Mouse (Mus musculus) testis, adult 2 months (tissue): ENCODE measurements around the gene Rhno1. TPM values are rescaled to one million over a fixed set of nuclear protein-coding genes. Genes with fewer than 3 reads are reported as not detected.
"Not testable (repeated sequence)": the region's sequence is repeated elsewhere in the genome, so short reads cannot be mapped to it uniquely, and the experiment has no call there.

Experiments
- H3K27ac ChIP-seq: fragments of 200-500 bp; 2 replicates; pipeline ENCODE4 v1.5.1; 2012; ENCODE audit warnings: low read depth, low read length; ENCODE audit not compliant: control insufficient read depth, insufficient read depth
- H3K27me3 ChIP-seq: fragments of 200-500 bp; 2 replicates; pipeline ENCODE4 v1.6.1; 2012; ENCODE audit warnings: mild to moderate bottlenecking, low read length, moderate library complexity; ENCODE audit not compliant: control insufficient read depth, insufficient read depth
- H3K36me3 ChIP-seq: fragments of 200-500 bp; 2 replicates; pipeline ENCODE4 v1.6.1; 2012; ENCODE audit warnings: mild to moderate bottlenecking, low read length; ENCODE audit not compliant: control insufficient read depth, insufficient read depth
- H3K4me1 ChIP-seq: fragments of 200-500 bp; 2 replicates; pipeline ENCODE4 v1.6.1; 2012; ENCODE audit warnings: low read length; ENCODE audit not compliant: control insufficient read depth, insufficient read depth
- H3K4me3 ChIP-seq: fragments of 200-500 bp; 2 replicates; pipeline ENCODE4 v1.5.1; 2012; ENCODE audit warnings: low read depth, mild to moderate bottlenecking, low read length, moderate library complexity, mixed read lengths; ENCODE audit not compliant: control insufficient read depth
- CTCF ChIP-seq: fragments of 200-500 bp; IDR thresholded peaks from 2 replicates; pipeline ENCODE4 v1.5.1; 2012; ENCODE audit warnings: low read depth, mild to moderate bottlenecking, inconsistent platforms, low read length, moderate library complexity; ENCODE audit not compliant: control insufficient read depth, insufficient read depth, insufficient replicate concordance
- POLR2A ChIP-seq: fragments of 200-500 bp; IDR thresholded peaks from 2 replicates; pipeline ENCODE4 v1.6.1; 2012; ENCODE audit warnings: low read depth, mild to moderate bottlenecking, inconsistent platforms, low read length, moderate library complexity; ENCODE audit not compliant: control insufficient read depth
- polyA plus RNA-seq: library from polyadenylated mRNA; depleted of rRNA; stranded (reverse); fragments of >200 nt; gene quantifications from 2 replicates; pipeline ENCODE4 v1.2.3, GENCODE M21; 2012

Rhno1 gene
- polyA plus RNA-seq, 1 experiment = 47.9 TPM

DNA sequence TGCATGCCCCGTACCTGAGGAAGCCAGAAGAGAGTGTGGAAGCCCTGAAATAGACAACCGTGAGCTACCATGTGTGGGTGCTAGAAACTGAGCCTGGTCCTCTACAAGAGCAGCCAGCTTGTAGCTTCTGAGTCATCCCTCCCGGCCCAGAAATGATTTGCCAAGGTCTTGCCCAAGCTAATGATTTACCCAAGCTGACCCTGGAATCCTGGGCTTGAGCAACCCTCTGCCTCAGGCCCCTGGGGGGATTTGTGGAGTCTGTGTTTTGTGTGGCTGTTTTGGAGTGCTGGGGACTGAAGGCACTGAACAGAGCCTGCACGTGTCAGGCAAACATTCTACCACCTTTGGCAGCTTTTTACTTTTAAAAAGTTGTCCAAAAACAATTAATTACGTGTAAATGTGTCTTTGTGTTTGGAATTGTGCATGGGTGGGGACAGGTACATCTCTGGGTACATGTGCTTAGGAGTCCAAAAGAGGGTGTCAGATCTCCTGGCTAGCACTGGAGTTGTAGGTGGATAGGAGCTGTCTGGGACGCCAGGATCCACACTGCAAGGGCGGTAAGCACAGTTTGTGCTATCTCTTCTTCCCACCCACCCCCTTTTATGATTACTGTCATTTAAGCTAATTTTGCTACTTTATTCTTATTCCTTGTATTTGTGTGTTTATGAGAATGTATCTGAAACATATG, 35.0 kb upstream of the Rhno1 start:
- TF ChIP-seq POLR2A = no peak
- no peak for TF ChIP-seq CTCF
- Histone ChIP-seq H3K27me3 (no peaks in the 10 kb centered on the region), H3K4me3 (no peak overlapping the region), H3K4me1 (peaks cover 9% of the 10 kb centered on the region), H3K36me3 (no peaks in the 10 kb centered on the region), H3K27ac (no peak overlapping the region)

DNA sequence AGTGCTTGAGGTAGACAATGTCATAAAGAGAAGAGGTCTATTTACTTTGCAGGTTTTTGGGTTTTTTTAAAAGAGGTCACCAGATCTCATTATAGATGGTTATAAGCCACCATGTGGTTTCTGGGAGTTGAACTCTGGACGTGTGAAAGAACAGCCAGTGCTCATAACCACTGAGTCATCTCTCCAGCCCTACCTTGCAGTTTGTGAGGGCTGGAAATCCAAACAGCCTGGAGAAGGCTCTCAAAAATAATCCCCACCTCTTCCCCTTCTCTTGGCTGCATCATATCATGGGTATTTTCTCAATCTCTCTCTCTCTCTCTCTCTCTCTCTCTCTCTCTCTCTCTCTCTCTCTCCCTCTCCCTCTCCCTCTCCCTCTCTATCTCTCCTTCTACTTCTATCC, 28.0 kb upstream of the Rhno1 start:
- H3K4me3 ChIP-seq = no peak overlapping the region
- TF ChIP-seq POLR2A (no peak), CTCF (no peak)
- H3K27ac ChIP-seq = no peak overlapping the region
- no peaks in the 10 kb centered on the region for H3K36me3 ChIP-seq
- H3K4me1 ChIP-seq = no peaks in the 10 kb centered on the region
- no peaks in the 10 kb centered on the region for H3K27me3 ChIP-seq

- Histone ChIP-seq H3K4me1 (no peaks in the 10 kb centered on the region), H3K4me3 (no peak overlapping the region), H3K36me3 (no peaks in the 10 kb centered on the region), H3K27me3 (no peaks in the 10 kb centered on the region), H3K27ac (no peak overlapping the region)
- no peak for TF ChIP-seq CTCF
- TF ChIP-seq POLR2A = no peak
Measured at GRCm38 (mm10) chr6:128389185-128389584, 26.5 kb upstream of the Rhno1 start.

DNA sequence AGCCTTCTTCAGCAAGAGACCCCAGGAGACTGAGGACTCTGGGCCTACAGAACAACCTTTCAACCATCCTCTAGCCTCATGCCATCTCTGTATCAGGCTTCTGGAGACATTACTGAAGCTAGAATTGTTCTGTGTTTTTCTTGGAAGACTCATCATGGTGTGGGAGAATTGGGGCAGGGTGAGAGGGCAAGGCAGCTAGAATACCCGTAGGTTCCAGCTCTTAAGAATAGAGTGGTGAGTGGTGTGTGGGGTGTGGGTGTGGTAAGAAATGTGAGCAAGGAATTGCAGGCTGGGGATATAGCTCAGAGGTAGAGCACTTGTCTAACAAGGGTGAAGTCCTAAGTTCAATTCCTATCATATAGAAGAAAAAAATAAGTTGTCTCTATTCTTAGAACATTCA, 22.3 kb upstream of the Rhno1 start:
- Histone ChIP-seq H3K4me1 (no peaks in the 10 kb centered on the region), H3K27ac (no peak overlapping the region), H3K4me3 (no peak overlapping the region), H3K27me3 (no peaks in the 10 kb centered on the region), H3K36me3 (no peaks in the 10 kb centered on the region)
- TF ChIP-seq CTCF = no peak
- no peak for TF ChIP-seq POLR2A

GRCm38 (mm10) chr6:128383752-128384151, 21.0 kb upstream of the Rhno1 start:
- H3K27me3 ChIP-seq = no peaks in the 10 kb centered on the region

DNA sequence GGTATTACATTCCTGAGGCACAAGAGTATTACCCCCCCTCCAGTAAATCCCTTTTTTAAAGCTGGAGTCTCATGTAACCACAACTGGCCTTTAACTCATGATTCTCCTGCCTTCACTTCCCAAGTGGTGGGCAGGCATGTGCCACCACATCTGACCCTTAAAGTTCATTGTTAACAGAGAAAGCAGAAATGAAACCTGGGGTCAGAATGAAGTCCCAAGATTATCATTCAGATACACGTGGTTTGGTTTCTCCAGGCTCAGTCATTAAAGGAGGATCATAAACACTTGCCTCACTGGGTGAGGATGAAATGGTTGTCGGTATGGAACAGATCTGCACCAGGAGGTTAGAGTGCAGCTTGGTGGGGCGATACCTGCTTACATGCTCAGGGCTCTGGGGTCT, 18.5 kb upstream of the Rhno1 start:
- Histone ChIP-seq H3K36me3 (no peaks in the 10 kb centered on the region), H3K27me3 (no peaks in the 10 kb centered on the region), H3K27ac (no peak overlapping the region), H3K4me3 (no peak overlapping the region), H3K4me1 (peaks cover 2% of the 10 kb centered on the region; the same call in 1 of the 2 replicates)
- no peak for TF ChIP-seq POLR2A
- no peak for TF ChIP-seq CTCF

More at GRCm38 (mm10) chr6:128383752-128384151, 21.0 kb upstream of the Rhno1 start:
- TF ChIP-seq POLR2A (no peak), CTCF (no peak)
- Histone ChIP-seq H3K4me3 (no peak overlapping the region), H3K4me1 (peaks cover 2% of the 10 kb centered on the region; the same call in 1 of the 2 replicates), H3K27ac (no peak overlapping the region), H3K36me3 (no peaks in the 10 kb centered on the region)

GRCm38 (mm10) chr6:128380594-128381167, 18.0 kb upstream of the Rhno1 start:
- H3K4me3 ChIP-seq = not testable (repeated sequence)

GRCm38 (mm10) chr6:128379636-128380035, 16.9 kb upstream of the Rhno1 start:
- Histone ChIP-seq H3K4me3 (no peak overlapping the region; the same call in 1 of the 2 replicates), H3K27me3 (no peaks in the 10 kb centered on the region)
- no peak for TF ChIP-seq CTCF
- TF ChIP-seq POLR2A = no peak

More at GRCm38 (mm10) chr6:128380594-128381167, 18.0 kb upstream of the Rhno1 start:
- H3K27me3 ChIP-seq, H3K4me1 ChIP-seq, H3K36me3 ChIP-seq, H3K27ac ChIP-seq: not testable (repeated sequence)

More at GRCm38 (mm10) chr6:128379636-128380035, 16.9 kb upstream of the Rhno1 start:
- no peaks in the 10 kb centered on the region for H3K36me3 ChIP-seq
- no peak overlapping the region for H3K27ac ChIP-seq
- peaks cover 2% of the 10 kb centered on the region; the same call in 1 of the 2 replicates for H3K4me1 ChIP-seq
